Mouse (Mus musculus) lung, postnatal 14 days (tissue): ENCODE measurements at regions not wholly inside any gene's neighbourhood (a gene's known extent, or its start where the extent isn't known, plus 50 kb on each side); places are given as distances from the start of the nearest gene placed in this dataset.

Experiments used
- DNase-seq: peaks from one replicate; pipeline ENCODE4 v3.0.0; 2021

DNA sequence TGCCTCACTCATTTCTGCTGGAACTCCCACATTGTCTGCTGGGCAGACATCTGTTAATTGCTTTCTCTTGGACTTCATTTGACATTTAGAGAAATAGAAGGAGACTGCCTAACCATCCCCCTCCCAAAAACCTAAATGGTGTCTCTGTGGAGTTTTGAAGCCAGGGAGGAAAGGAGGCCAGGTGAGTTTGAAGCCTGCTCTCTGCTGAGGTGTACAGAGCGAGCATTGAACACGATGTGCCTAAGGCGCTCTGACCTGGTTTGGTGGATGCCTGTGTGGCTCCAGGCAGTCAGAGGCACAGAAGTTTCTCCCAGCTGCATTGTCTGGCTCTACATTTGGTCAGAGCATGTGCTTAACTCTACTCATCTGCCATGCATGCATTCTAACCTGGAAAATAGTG, 302.6 kb upstream of the Camk1g start:
- DNase-seq = no peak

DNA sequence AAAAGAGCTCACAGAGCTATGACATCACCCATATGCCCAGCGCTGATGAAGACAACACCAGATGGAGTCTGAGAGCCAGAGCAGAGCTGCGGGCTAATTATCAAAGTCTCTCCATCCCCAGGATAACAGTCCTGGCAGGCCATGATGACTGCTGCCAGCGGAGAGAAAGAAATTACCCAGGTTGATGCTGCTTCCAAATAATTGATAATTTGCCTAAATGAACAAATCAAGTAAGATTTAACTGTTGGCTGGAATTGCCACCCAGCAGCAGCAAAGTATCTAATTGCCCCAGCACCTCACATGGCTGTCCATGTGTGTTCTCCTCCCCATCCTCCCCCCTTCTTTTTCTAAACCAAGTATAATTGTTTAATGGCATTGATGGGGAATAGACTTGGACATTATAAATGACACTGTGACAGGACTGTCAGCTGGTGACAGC, 301.7 kb upstream of the Camk1g start:
- DNase-seq = no peak

- no peak for DNase-seq
These were observed 300.9 kb upstream of the Camk1g start for GRCm38 (mm10) chr1:193671046-193671445.

DNA sequence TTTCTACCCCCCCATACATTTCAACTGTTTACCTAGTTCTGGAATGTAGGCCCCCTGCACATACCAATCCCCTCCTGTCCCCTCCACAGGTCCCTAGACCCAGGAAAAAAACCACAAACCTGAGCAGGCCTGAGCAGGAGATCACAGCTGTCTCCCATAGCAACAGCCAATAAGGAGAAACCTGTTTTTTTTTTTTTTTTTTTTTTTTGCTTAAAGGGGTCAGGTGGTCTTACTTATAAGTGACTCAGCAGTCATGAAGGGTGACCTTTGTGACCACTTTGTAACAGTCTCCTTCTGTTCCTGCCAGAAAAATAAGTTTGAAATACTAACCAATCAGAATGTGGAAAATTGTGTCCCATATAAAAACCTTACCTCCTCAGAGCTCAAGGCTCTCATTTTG, 299.9 kb upstream of the Camk1g start:
- no peak for DNase-seq

DNA sequence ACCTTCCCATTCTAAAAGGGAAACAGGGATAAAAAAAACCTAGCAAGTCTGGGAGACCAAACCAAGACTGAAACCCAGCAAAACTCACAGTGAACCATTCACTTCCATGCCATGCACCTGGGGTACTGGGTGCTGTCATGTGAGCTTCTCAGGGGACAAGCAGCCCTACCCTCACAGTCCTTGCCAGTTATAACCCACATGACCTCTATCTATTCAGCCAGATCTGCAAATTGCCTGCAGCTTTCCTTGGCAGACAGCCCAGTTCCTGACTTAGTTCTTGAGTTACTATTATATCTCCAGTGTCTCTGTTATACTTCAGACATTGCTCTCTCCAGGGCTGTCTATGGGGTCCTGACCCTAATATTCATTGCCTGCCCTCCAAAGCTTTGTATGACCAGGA, 298.7 kb upstream of the Camk1g start:
- no peak for DNase-seq

- no peak for DNase-seq
These were observed 295.8 kb upstream of the Camk1g start for GRCm38 (mm10) chr1:193665854-193666253.

DNA sequence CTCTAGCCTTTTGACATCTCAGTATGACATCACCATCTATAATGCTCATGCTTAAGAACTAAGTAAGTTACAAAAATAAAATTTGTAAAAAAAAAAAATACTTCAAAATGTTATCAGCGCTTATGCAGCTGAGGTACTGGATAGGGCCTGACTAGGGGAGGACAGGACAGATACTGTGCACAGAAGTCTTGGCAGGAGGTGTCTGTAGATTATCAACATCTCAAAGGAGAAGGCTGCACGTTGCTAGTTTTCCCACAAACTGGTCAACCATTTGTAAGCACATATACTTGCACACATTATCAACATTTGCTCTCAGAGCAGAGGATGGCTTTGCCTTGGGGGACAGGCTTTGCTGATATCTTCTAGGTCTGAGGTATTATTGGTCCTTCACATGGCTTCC, 294.5 kb upstream of the Camk1g start:
- DNase-seq = no peak

DNA sequence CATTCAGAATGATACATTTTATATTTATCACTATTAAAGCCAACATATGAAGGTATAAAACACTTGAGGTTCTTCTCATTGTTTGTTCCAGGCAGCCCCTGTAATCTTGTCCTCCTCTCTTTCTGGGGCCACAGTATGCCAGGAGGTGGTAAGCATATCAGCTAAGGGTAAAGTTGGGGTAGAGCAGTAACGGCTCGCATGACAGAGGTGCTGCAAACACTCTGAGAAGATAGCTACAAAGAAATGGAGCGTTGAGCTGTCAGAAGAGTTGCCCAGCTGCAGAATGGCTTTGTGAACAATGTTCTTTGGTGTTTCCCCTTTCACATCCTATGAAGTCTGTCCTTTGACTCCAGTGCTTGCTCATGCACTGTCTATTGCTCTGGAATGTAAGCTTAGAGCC, 293.5 kb upstream of the Camk1g start:
- DNase-seq = no peak

DNA sequence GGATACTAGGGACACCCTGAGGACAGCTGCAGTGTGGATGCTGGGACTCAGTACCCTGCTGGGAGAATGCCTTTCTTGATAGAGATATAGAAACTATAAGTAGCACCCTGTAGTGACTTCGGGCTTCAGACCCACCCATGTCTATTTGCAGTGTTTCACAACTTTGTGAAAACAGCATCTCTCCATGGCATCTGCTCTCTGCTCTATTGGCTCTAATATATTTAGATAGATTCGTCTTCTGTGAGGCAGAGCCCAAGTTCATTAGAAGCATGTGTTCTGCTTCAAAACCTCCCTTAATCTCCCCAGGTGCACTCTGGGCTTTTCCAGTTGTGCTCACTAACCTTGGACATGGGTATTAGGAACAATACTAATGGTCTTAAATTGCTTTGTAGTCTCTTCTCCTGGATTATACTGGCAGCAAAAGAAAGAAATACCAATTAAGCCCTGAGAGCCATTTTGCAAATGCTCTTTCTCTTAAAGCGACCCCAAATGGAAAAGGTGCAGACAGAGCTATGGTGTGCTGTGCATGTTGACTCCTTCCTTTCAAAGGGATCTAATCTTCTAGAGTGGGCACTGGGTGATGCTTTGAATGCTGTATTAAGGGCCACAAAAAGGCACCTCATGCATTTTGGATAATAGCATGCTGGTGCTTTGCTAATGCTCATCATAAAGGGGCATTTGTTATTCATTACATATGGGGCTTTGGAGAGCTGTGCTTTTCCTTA, 292.2 kb upstream of the Camk1g start:
- DNase-seq = no peak

GRCm38 (mm10) chr1:193661377-193661776, 291.3 kb upstream of the Camk1g start:
- DNase-seq = no peak

DNA sequence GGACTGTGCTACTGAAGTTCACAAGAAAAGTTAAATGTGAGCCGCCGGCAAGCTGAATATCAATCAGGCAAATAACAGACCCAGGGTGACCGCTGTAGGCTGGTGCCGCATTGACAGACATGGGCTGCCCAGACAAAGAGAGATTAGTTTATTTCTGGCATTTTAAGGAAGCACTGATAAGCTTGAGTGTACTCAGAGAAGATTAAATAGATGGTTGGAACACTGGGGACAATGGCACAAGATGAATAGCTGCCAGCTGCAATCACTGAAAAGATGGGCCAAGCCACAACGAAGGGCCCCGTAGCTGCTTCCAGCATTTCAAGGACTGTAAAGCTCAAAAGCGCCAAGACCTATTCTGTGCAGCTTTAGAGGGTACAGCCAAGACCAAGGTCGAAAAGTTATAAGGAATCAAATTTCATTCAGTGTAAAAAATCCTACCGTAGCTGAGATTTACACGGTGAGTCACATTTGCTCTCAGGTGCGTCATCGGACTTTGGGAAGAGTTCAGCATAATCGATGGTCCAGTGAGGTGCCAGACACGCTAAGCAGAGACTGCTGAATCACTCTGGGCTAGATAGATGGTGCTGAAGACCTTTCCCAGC, 285.1 kb upstream of the Camk1g start:
- DNase-seq = no peak

DNA sequence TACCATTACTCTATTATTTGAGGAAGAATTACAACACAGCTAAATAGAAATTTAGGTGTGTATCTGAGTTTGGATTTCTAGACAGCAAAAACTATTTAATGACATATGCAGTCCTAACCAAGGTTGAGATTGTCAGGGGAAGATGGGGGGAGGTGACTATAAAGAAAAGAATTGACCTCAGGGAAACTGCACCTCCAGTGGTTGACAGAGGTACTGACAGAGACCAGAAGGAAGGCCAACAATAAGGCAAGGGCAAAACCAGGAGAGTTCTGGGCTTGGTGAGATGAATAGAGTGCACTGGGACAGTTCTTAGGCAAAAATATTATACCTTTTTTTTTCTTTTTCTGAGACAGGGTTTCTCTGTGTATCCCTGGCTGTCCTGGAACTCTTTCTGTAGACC, 280.2 kb upstream of the Camk1g start:
- no peak for DNase-seq

- DNase-seq = no peak
These were observed 279.3 kb upstream of the Camk1g start for GRCm38 (mm10) chr1:193649400-193649799.

DNA sequence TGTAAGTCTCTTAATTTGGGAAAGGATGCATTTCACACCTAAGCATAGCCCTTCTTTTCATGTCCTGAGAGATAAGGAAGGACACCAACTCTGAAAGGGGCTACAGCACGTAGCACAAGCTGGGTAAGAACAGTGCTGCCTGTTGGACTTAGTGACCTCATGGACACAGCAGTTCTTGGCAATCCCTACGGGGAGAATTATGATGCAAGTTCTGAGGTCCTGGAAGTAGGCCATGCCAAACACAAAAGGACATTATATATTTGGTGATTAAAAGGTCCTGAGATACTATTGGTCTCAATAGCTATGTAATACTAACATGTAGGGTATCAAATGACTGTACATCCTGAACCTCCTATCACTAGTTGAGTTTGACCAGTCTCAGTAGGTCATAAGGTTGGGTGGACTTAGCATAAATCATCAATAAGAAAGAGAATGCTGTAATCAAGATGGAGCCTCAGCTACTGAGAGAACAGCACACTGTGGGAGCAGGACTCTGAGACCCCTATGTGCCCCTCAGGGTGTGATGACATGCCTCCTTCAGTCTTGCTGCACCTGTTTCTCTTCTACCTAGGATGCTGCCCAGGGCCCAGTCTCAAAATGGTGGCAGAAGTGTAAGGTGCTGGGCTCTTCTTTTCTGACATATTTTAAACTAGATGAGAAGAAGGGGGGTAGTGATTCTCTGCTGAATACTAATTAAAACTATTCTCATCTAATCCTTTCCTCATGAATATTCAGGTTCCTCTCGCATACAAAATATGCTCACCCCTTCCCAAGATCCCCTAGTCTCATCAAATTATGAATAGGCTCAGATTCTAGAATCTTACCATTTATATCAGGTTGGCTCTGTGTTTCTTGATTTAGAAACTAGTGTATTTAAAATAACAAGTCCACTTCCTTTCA, 277.5 kb upstream of the Camk1g start:
- no peak for DNase-seq

GRCm38 (mm10) chr1:193644506-193644905, 274.4 kb upstream of the Camk1g start:
- no peak for DNase-seq

DNA sequence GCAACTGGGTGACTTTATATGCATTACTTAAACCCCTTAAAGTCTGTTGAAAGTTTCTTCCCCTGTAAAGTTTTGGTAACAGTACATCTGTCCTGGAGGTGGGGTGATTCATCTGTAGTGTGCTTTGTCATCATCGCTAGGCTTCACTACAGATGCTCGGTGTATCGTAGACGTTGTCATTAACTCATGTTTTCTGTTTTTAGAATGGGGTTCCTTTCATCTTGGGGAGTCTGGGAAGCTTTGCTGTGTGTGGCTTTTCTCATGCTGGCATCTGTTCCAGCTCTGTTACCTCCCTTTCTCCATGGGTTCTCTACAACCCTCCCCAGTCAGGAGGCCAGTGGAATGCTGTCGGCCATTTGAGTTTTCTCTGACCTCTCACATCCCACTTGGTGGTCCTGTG, 266.4 kb upstream of the Camk1g start:
- DNase-seq = no peak

DNA sequence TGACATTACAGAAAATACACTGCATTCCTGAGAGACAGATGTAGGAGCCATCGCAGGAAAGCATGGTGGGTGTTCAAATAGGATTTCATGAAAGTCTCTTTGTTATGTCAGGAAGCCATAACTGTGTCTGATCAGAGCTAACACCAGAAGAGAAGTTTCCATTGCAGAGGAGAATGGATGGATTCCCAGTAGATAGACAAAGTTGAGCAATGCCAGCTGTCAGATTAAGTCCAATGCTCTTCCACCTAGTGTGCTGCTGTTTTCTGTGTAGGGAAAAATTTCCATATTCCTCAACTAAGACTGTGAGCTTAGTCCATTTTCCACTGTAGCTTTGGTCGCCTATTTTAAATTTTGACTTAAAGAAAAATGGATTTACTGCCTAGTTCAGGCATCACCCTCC, 262.0 kb upstream of the Camk1g start:
- no peak for DNase-seq

GRCm38 (mm10) chr1:193629887-193630286, 259.8 kb upstream of the Camk1g start:
- no peak for DNase-seq

DNA sequence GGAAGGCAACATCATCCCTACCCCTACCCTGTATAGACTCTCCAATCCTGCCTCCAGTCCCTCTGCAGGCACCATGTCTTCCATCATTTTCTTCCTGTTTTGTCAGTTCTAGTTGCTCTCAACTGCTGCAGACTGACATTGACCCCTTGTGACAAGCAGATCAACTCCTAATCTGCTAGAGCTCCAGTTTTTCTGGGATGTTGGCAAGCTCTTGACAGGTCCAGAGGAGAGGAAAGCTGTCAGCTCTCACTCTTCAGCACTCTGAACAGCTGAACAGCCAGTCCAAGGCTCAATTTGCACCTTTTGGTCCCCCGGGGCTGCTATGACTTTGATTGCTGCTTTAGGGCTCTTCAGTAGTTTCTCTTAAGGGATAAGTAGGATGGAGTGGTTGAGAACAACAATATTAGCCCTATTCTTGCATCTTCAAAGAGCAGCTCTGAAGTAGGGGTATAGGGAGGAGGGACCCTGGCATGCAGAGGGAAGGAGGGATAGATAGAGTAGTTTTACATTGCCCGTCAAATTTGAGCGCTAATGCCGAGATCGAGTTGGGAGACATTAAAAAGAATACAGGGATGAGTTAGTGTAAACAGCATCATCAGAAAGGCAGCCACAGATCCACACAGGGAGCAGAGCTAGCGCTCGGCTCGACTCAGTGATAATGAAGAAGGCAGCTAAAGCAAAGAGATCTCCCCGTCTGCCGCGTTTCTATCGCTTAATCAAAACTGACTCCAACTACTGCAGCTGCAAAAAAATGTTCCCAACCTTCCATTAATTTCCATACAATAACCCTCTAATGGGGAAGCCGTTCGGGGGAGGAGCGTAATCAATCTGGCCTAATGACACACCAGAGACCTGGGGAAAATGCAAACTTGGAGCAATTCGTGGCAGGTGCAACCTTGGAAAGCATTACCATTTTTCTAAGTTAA, 257.1 kb upstream of the Camk1g start:
- no peak for DNase-seq

- no peak for DNase-seq
These were observed 255.2 kb upstream of the Camk1g start for GRCm38 (mm10) chr1:193625101-193625956.

GRCm38 (mm10) chr1:193623571-193623970, 253.5 kb upstream of the Camk1g start:
- no peak for DNase-seq

DNA sequence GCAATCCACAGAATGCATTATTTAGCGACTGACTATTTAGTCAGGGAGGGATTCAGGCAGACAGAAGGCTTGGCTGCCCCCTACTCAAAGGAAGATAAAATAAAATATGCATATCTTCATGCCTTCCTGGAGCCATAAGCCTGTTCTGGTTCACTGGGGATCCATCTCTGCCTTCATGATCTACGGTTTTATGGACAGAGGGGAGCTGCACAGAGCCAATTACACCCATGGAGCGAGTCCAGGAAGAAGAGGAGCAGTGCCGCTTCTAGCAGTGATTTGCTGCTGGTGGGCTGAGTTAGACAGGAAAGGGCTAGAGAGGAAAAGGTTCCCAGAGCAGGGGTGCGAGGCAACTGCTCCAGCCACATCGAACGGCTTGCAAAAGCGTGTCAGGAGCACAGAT, 248.2 kb upstream of the Camk1g start:
- no peak for DNase-seq
